Mouse (Mus musculus): ENCODE results near the gene Gm17349. TPM values are rescaled to one million over a fixed set of nuclear protein-coding genes. Genes with fewer than 3 reads are reported as not detected.

The Gm17349 gene
- total and polyA plus RNA-seq, 3 experiments, result 2.1 TPM; not detected in 2

- peaks cover 0 to 2% of the 10 kb centered on the region in 2 experiments; a peak in 1 of 4 replicates for H3K27me3 ChIP-seq (ENCODE audit: control insufficient read depth in 1 of 2, insufficient read depth in 2 of 2, low read length in 2 of 2)
- H3K4me3 ChIP-seq (ENCODE audit: control insufficient read depth in 1 of 2, insufficient read depth in 1 of 2, low read depth in 2 of 2, low read length in 2 of 2), result peak overlapping the region; percentile 45 to 51; a peak in 3 of 4 replicates
- no peaks in the 10 kb centered on the region for H3K9me3 ChIP-seq (replicated peaks; ENCODE audit: insufficient read depth, low read length)
- peak; percentile 99 for DNase-seq (ENCODE audit: low read depth, low spot score)
- peak overlapping the region; percentile 92 for H3K27ac ChIP-seq (ENCODE audit: control insufficient read depth, low read depth, low read length)
- peaks cover 2% of the 10 kb centered on the region; the same call in 1 of the 2 replicates for H3K79me2 ChIP-seq (ENCODE audit: control insufficient read depth, insufficient read depth, low read length, poor library complexity)
- peak overlapping the region; percentile 75 for H3K9ac ChIP-seq (ENCODE audit: control insufficient read depth, low read depth, low read length, poor library complexity, severe bottlenecking)
- H3K4me1 ChIP-seq (ENCODE audit: control insufficient read depth in 1 of 2, insufficient read depth in 2 of 2, low read length in 2 of 2), result peaks cover 13 to 43% of the 10 kb centered on the region in 2 experiments
- peaks cover 0 to 31% of the 10 kb centered on the region in 2 experiments; a peak in 2 of 4 replicates for H3K36me3 ChIP-seq (ENCODE audit: control insufficient read depth in 1 of 2, insufficient read depth in 2 of 2, low read length in 2 of 2)
- TF ChIP-seq ZMIZ1 (IDR thresholded peaks at IDR 0.05; ENCODE audit: low read depth, low read length) (no peak), POLR2A (IDR thresholded peaks at IDR 0.05; ENCODE audit: control insufficient read depth in 1 of 2, insufficient read depth in 1 of 2, low read depth in 1 of 2, low read length in 2 of 2, poor library complexity in 1 of 2) (0 out of 4 replicates have a peak, but pooled peaks of 1 of the 2 experiments have one; percentile 45), SIN3A (IDR thresholded peaks at IDR 0.05; ENCODE audit: low read length) (peak; percentile 92), USF2 (IDR thresholded peaks at IDR 0.05; ENCODE audit: borderline replicate concordance in 1 of 2, insufficient read depth in 1 of 2, low read depth in 1 of 2, low read length in 2 of 2) (no peak), ETS1 (IDR thresholded peaks at IDR 0.05; ENCODE audit: low read depth, low read length) (peak; percentile 97), POLR2AphosphoS2 (IDR thresholded peaks at IDR 0.05; ENCODE audit: low read length) (peak; percentile 43; the same call in 1 of the 2 replicates), TBP (IDR thresholded peaks at IDR 0.05; ENCODE audit: low read depth, low read length) (no peak), MAFK (IDR thresholded peaks at IDR 0.05; ENCODE audit: borderline replicate concordance, low read depth, low read length) (peak; percentile 91; the same call in 1 of the 2 replicates), KAT2A (conservative IDR thresholded peaks at IDR 0.05; ENCODE audit: low read depth, low read length) (no peak), ZKSCAN1 (IDR thresholded peaks at IDR 0.05; ENCODE audit: low read depth, low read length) (no peak; the same call in 1 of the 2 replicates), JUND (IDR thresholded peaks at IDR 0.05; ENCODE audit: low read depth, low read length) (no peak; the same call in 1 of the 2 replicates), HCFC1 (IDR thresholded peaks at IDR 0.05; ENCODE audit: low read depth, low read length) (peak; percentile 70), TCF12 (IDR thresholded peaks at IDR 0.05; ENCODE audit: low read depth, low read length) (peak; percentile 100), NRF1 (IDR thresholded peaks at IDR 0.05; ENCODE audit: insufficient read depth, low read depth, low read length, poor library complexity, severe bottlenecking) (no peak; the same call in 1 of the 2 replicates), CHD2 (IDR thresholded peaks at IDR 0.05; ENCODE audit: low read length) (no peak), NELFE (IDR thresholded peaks at IDR 0.05; ENCODE audit: low read depth, low read length) (peak; percentile 29; the same call in 1 of the 2 replicates), MAX (IDR thresholded peaks at IDR 0.05; ENCODE audit: low read length) (no peak), CTCF (IDR thresholded peaks at IDR 0.05 in 2 of 3, conservative IDR thresholded peaks at IDR 0.05 in 1 of 3; ENCODE audit: control insufficient read depth in 1 of 3, insufficient read depth in 1 of 3, low read depth in 2 of 3, low read length in 3 of 3, poor library complexity in 1 of 3, severe bottlenecking in 1 of 3) (no peak), TAL1 (IDR thresholded peaks at IDR 0.05; ENCODE audit: low read length) (peak; percentile 100), RCOR1 (IDR thresholded peaks at IDR 0.05; ENCODE audit: low read depth, low read length) (peak; percentile 100), ELF1 (IDR thresholded peaks at IDR 0.05; ENCODE audit: low read depth, low read length) (peak; percentile 28), BHLHE40 (IDR thresholded peaks at IDR 0.05; ENCODE audit: borderline replicate concordance, low read depth, low read length) (peak; percentile 87), GATA1 (IDR thresholded peaks at IDR 0.05; ENCODE audit: low read depth, low read length) (peak; percentile 98), UBTF (IDR thresholded peaks at IDR 0.05; ENCODE audit: borderline replicate concordance, insufficient read depth, low read depth, low read length) (no peak), EP300 (IDR thresholded peaks at IDR 0.05; ENCODE audit: low read depth in 1 of 2, low read length in 2 of 2) (peak; percentile 94 to 100), POLR2AphosphoS5 (IDR thresholded peaks at IDR 0.05; ENCODE audit: borderline replicate concordance, low read depth, low read length) (no peak), ZC3H11A (IDR thresholded peaks at IDR 0.05; ENCODE audit: low read depth, low read length) (no peak), MYC (IDR thresholded peaks at IDR 0.05; ENCODE audit: low read depth, low read length) (0 out of 2 replicates have a peak, but pooled peaks have one; percentile 8), E2F4 (IDR thresholded peaks at IDR 0.05; ENCODE audit: borderline replicate concordance, low read depth, low read length) (no peak), SMC3 (IDR thresholded peaks at IDR 0.05; ENCODE audit: low read depth, low read length) (peak; percentile 5; the same call in 1 of the 2 replicates), MXI1 (IDR thresholded peaks at IDR 0.05; ENCODE audit: low read depth, low read length) (no peak), CHD1 (IDR thresholded peaks at IDR 0.05; ENCODE audit: low read depth, low read length) (no peak), MAZ (IDR thresholded peaks at IDR 0.05; ENCODE audit: low read depth, low read length) (peak; percentile 100), RAD21 (IDR thresholded peaks at IDR 0.05; ENCODE audit: low read depth, low read length) (no peak), USF1 (IDR thresholded peaks at IDR 0.05; ENCODE audit: low read depth, low read length) (no peak)
These were observed 40.5 kb downstream of the Gm17349 start for GRCm38 (mm10) chr15:99664600-99665451.

Data from MEL (cell line).